Mouse (Mus musculus) cerebellum, postnatal 14 days (tissue): Measurements from ENCODE around the gene Ctns.
A peak's percentile ranks its signal among the peaks of the same experiment; 100 is the strongest.

ENCODE experiments used
- DNase-seq, 2 experiments: peaks; one replicate each; pipeline ENCODE4 v3.0.0; 2021; ENCODE audit warnings: mixed read lengths in 2 of 2

The Ctns gene

DNA sequence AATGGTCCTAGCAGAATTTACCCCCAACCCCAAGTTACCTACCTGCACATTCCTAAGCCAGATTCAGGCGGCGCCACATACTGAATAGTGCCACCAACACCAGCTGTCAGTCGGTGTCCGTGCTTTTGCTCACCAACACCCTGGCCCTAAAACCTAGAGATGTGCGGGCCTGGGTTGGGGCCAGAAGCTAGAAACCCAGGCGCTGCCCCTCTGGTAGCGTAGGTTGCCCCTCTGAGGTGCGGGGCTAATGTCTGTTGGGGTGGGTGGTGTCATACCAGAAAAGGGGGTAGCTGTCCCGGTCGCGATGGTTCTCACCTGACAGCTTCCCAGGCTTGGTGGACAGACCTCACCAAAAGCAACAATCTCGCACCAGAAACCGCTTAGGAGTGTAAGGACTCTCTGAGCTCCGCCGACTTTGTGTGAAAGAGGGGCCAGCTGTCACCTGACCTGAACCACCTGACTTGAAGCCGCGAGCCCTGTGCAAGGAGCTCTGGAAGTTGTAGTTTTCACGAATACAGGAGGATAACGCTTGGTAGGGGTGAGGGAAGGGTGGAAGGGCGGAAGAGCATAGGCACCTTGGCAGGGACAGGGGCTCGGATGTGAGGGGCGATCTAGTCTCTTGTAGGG lies at the start of gene Ctns:
Gene Ctns (minus strand): TSS at position 440 of the 627 bp plus-strand sequence.
- peak in 1 of 2 experiments; percentile 84 for DNase-seq

GRCm38 (mm10) chr11:73242777-73243176 lies 43.9 kb upstream of the Ctns start:
- no peak for DNase-seq

- DNase-seq: no peak
These were observed 43.4 kb upstream of the Ctns start for GRCm38 (mm10) chr11:73242199-73242598.

DNA sequence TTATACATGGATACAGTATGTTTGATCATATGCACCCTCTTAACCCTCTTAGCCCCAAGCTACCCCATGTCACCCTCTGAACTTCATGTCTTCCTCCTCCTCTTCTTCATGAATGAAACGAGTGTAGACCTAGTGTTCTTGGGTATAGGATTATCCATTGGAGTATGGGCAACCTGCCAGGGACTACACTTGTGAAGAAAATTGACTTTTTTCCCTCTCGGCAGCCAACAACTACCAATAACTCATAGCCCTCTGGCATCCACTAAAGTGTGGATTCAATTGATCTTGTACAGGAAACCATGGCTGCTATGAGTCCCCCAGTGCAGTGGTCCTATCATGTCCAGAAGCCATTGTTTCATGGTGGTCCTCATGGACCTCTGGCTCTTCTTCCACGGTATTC lies 37.9 kb upstream of the Ctns start:
- DNase-seq: no peak

DNA sequence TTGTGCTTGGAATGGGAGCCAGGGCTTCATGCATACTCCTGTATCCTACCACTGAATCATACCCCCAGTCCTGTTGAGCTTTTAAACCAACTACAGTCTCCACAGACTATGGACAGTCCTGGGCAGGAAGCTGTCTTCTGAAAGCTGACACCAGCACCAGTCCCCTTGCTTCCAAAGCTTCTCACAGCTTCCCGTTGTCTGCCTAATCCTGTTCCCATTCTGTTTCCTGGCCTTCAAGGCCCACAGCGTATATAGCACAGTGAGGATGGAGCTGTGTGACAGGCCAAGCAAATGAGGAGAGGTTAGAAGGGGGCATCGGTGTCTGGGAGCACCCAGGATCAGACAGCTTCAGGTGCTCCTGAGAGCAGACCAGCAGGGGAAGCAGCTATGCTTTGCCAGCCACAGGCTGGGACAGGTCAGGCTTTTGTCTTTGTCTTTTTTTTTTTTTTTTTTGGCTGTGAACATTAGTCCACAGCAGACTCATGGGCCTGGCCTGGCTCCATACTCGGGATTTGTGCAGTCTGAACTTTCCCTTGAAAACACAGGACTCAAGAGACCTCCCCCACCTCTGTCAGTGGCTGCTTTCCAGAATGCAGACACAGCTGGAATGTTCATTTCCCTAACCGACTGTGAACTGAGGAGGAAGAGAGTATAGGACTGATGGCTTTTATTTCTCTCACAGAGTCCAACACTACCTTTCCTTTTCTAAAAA lies 37.3 kb upstream of the Ctns start:
- DNase-seq: peak in 1 of 2 experiments; percentile 10

DNA sequence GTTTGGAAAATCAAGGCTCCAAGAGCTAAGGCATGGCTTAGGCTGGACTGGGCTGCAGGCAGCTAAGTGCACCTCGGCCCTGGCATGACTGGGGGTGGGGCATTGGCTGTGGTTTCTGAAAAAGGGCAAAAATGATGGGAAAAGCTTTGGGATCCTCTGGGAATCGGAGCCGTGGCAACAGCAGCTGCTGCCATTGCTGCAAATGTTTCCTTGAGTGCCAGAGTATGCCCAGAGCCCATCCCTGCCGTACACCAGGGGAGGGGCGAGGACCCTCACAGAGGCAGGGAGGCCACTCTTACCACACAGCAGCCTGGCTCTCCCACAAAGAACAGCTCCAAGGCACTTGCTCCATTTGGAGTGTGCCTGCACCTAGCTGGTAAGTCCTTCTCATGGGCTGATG lies 35.1 kb upstream of the Ctns start, which contains the start of gene Trpv1:
Gene Trpv1 (plus strand): TSS at position 301 of the 400 bp plus-strand sequence.
- DNase-seq: no peak

DNA sequence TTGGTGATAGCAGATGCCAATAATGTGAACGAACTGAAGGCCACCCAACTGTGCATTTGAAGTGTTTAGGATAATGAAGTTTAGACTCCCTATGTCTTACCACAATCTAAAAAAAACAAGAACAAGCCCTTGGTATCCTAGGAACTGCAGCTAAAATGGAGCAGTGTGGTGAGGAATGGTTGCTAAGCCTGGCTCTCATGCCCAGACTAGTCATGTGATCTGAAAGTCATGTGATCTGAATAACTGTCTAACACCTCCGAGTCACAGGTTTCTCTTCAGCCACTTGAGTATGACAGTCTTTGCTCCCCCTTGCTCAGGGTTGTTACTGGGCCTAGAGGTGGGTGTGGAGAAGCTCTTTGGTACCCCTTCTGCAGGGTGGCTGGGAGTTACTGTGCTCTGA lies 33.7 kb upstream of the Ctns start:
- no peak for DNase-seq

GRCm38 (mm10) chr11:73230081-73230480 lies 31.2 kb upstream of the Ctns start:
- DNase-seq: no peak

GRCm38 (mm10) chr11:73228881-73229280 lies 30.0 kb upstream of the Ctns start:
- no peak for DNase-seq

- DNase-seq: no peak
These were observed 27.0 kb upstream of the Ctns start for GRCm38 (mm10) chr11:73225856-73226255.

GRCm38 (mm10) chr11:73223966-73224365 lies 25.1 kb upstream of the Ctns start:
- DNase-seq: peak in 1 of 2 experiments; percentile 30

DNA sequence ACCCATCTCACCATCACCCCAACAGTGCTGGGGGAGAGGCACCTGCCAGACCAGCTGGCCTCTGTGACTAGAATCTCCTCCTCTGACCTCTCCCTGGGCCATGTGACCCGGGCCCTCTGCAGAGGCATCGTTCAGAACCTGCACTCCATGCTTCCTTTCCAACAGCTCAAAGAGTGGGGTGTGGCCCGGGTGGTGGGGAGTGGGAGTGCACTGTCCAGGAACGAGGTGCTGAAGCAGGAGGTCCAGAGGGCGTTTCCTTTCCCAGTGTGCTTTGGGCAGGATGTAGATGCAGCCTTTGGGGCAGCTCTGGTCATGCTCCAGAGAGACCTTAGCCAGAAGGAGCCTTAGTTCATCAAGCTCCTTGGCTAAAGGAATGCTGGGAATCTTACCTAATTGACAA lies 24.0 kb upstream of the Ctns start:
- DNase-seq: no peak

DNA sequence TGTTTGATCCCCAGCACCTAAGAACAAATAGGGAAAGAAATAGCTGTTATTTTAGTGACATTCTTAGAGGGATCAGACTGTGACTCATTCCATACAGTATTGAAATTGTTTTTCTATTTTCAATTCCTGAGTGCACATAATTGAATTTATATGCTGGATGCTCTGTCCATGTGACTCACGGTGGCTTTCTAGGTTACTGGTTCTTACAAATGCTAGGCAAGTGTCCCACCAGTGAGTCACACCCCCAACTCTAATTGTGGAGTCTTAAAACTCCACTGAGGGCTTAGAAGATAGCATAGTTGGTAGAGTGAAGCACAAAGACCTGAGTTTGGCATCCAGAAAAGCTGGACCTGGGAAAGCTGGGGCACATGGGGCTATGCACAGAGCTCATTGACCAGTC lies 21.8 kb upstream of the Ctns start:
- no peak for DNase-seq

DNA sequence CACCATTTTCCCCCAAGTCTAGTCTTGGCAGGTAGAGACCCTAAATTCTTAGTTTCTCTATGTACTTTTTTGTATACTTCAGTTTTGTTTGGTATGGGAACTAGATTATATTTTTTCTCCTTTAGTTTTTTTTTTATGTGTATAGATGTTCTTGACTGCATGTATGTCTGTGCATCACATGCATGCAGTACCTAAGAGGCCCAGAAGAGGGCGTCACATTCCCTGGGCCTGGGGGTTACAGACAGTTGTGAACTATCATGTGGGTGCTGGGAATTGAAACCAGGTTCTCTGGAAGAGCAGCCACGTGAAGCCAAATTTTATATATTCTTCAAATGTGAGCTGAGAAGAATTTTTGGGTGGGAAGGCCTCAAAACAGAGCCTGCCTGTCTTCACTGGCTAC lies 20.8 kb upstream of the Ctns start:
- DNase-seq: no peak

DNA sequence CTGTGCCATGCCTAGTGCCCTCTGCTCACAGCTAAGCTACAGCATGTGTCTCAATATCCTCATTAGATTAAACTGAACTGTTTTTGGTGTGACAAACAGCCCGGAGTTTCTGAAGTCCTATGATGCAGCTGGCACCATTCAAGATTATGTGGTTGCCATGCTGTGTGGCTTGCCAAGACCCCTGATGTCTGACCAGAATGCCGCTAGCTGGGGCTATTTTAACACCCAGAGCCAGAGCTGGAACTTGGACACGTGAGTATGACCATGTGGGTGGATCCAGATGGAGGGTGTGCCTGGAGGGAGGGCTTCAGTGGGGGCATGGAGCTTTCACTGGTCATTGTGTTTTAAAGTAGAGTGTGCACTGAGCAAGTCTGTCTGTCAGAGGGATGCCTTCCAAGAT lies 15.1 kb upstream of the Ctns start:
- peak; percentile 43 to 55 for DNase-seq

DNA sequence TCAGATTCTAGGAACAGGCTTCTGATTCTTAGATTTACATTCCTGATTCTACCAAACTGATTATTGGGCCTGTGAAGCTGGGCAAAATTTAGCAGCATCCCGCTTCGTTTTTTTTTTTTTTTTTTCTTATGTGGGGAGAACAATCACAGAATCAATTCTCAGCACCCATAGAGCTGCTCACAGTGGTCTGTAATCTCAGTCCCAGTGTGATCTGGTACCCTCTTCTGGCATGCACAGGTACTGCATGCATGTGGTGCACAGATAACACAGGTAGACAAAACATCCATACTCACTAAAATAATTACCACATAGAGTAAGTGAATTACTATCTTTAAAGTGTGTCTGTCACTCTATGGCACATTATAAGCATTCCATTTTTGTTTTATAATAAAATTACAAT lies 8.8 kb upstream of the Ctns start:
- no peak for DNase-seq

- DNase-seq: no peak
These were observed 6.4 kb upstream of the Ctns start for GRCm38 (mm10) chr11:73205194-73205593.

DNA sequence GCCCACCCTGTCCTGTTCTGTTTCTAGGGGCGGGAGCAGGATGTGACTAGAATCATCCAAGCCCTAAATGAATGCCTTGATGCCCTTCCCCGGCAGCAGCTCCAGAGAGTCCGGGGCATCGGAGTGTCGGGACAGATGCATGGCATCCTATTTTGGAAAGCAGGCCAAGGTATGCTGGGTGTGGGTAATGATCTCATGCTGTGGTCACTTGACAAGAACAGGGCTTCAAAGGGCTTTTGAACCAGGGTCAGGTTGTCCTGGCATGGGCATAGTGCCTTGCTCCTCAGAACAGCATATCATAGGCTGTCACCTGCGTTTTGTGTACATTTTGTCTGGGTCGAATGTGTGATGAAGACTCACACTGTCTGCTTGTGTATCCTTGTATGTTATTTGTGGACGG lies 5.1 kb upstream of the Ctns start:
- DNase-seq: no peak

- no peak for DNase-seq
These were observed 2.8 kb upstream of the Ctns start for GRCm38 (mm10) chr11:73201597-73201996.

- no peak for DNase-seq
These were observed 2.2 kb upstream of the Ctns start for GRCm38 (mm10) chr11:73201021-73201420.

GRCm38 (mm10) chr11:73199879-73200278 lies 1.0 kb upstream of the Ctns start:
- DNase-seq: no peak

DNA sequence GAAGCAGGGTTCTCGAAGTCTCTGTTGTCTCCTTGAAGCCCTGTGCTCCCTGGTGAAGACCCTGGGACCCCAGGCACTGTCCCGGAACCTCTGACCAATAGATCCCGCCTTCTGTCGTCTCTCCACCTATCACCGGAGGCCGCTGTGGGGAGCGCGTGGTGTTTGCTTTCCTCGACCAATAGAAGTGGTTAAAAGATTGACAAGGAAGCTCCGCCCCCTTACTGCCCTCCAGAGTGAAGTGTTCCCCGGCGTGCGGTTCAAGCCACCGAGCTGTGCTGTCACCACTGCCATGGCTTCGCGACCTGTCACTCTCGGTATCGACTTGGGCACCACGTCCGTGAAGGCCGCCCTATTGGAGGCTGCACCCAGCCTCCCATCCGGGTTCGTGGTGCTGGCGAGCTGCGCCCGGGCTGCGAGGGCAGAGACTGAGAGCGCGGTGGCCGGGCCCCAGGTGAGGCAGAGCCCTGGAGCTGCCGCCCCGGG lies 429 bp upstream of the Ctns start, which contains the start of gene Shpk:
Gene Shpk (plus strand): TSS at position 231 of the 483 bp plus-strand sequence.
- DNase-seq: peak; percentile 97 to 98

DNA sequence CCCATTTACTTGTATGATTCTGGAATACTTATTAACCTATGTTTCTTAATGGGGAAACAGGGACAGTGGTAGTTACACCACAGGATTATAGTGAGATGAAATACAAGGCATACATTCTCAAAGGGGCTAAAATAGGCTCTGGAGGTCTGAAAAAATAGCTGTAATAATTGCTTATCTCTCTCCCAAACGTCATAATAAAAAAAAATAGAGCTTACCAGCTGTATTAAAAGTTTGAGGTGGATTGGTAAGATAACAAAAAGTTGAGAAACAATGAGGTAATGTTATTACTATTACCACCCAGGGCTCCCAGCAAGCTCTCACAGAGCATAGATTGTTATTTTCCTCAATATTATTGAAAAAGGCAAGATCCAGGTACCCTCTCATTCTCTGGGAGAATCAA lies 652 bp downstream of the Ctns start:
- DNase-seq: no peak

DNA sequence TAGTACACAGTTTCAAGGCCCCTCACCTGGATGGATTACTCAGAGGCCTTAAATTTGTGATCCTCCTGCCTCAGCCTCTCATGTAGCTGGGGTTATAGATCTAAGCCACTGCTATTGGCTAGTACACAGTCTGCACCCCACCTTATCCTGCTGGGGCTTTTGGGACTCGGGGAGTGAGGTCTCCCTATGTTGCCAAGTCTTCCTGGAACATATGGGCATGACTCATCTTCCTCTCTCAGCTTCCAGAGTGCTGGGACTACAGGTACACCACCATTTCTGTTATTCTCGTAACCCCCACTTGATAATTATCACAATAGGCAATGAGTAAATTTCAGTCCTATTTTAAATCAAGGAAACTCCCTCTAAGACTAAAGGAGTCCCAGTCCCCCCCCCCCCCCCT lies 4.4 kb downstream of the Ctns start:
- DNase-seq: no peak
